Mouse (Mus musculus) C2C12 (cell line): ENCODE data around the gene Sell. TPM values are rescaled to one million over a fixed set of nuclear protein-coding genes. Genes with fewer than 3 reads are reported as not detected.

Experiments used
- H3K27me3 ChIP-seq: one replicate; pipeline ENCODE4 v1.6.1; 2011; ENCODE audit not compliant: control insufficient read depth, insufficient read depth, insufficient read length
- H3K36me3 ChIP-seq: one replicate; pipeline ENCODE4 v1.6.1; 2011; ENCODE audit not compliant: control insufficient read depth, insufficient read depth
- H3K4me3 ChIP-seq: one replicate; pipeline ENCODE4 v1.5.1; 2011; ENCODE audit warnings: mild to moderate bottlenecking, control low read depth; ENCODE audit not compliant: poor library complexity, insufficient read depth, severe bottlenecking
- H3K79me2 ChIP-seq: one replicate; pipeline ENCODE4 v1.6.1; 2011; ENCODE audit not compliant: control insufficient read depth, insufficient read depth
- H3K79me3 ChIP-seq: one replicate; pipeline ENCODE4 v1.6.1; 2011; ENCODE audit warnings: low read depth, control low read depth
- H3ac ChIP-seq: one replicate; pipeline ENCODE3; 2011; ENCODE audit warnings: low read depth; ENCODE audit not compliant: control insufficient read depth, insufficient read length
- CEBPB ChIP-seq: IDR thresholded peaks from one replicate; pipeline ENCODE4 v1.6.1; 2011; ENCODE audit warnings: low read depth, mild to moderate bottlenecking, control low read depth, moderate library complexity
- CTCF ChIP-seq: IDR thresholded peaks from one replicate; pipeline ENCODE4 v1.5.1; 2011; ENCODE audit not compliant: control insufficient read depth, insufficient read depth, insufficient read length
- FOSL1 ChIP-seq: IDR thresholded peaks from one replicate; pipeline ENCODE4 v1.8.0; 2011; ENCODE audit warnings: mild to moderate bottlenecking, low read length; ENCODE audit not compliant: poor library complexity, insufficient read depth, severe bottlenecking
- MAX ChIP-seq: IDR thresholded peaks from one replicate; pipeline ENCODE4 v1.6.1; 2011; ENCODE audit warnings: mild to moderate bottlenecking, control low read depth
- MYOD1 ChIP-seq: IDR thresholded peaks from one replicate; pipeline ENCODE4 v1.6.1; 2011; ENCODE audit warnings: low read depth; ENCODE audit not compliant: control insufficient read depth, insufficient read length
- MYOG ChIP-seq: IDR thresholded peaks from one replicate; pipeline ENCODE4 v1.6.1; 2011; ENCODE audit not compliant: control insufficient read depth, insufficient read length; ENCODE audit errors: extremely low read depth
- USF1 ChIP-seq: IDR thresholded peaks from one replicate; pipeline ENCODE4 v1.6.1; 2011; ENCODE audit warnings: low read depth, mild to moderate bottlenecking, control low read depth, moderate library complexity
- polyA plus RNA-seq: library from polyadenylated mRNA; unstranded; fragments of >200 nt; fragmentation: generic; extraction: Trizol; gene quantifications from one replicate; pipeline ENCODE4 v1.2.1, GENCODE M21; 2012; ENCODE audit warnings: missing spikeins

The Sell gene
- polyA plus RNA-seq, 1 experiment: 0.02 TPM

GRCm38 (mm10) chr1:164025685-164026084 is 36.1 kb upstream of the Sell start:
- Histone ChIP-seq H3K79me2 (no peaks in the 10 kb centered on the region), H3K4me3 (no peak overlapping the region), H3K79me3 (no peaks in the 10 kb centered on the region), H3K36me3 (no peaks in the 10 kb centered on the region), H3ac (no peak overlapping the region), H3K27me3 (no peaks in the 10 kb centered on the region)
- TF ChIP-seq MYOD1 (no peak), CEBPB (no peak), USF1 (no peak)

GRCm38 (mm10) chr1:164027416-164027815 is 34.4 kb upstream of the Sell start:
- Histone ChIP-seq H3K4me3 (no peak overlapping the region), H3K79me3 (no peaks in the 10 kb centered on the region), H3K27me3 (peaks cover 3% of the 10 kb centered on the region), H3K36me3 (no peaks in the 10 kb centered on the region), H3ac (no peak overlapping the region), H3K79me2 (no peaks in the 10 kb centered on the region)
- TF ChIP-seq CTCF (no peak), FOSL1 (no peak), USF1 (no peak), MYOD1 (no peak), CEBPB (no peak), MAX (no peak), MYOG (no peak)

- Histone ChIP-seq H3K79me2 (no peaks in the 10 kb centered on the region), H3K27me3 (no peaks in the 10 kb centered on the region), H3K4me3 (no peak overlapping the region), H3ac (no peak overlapping the region), H3K36me3 (no peaks in the 10 kb centered on the region), H3K79me3 (no peaks in the 10 kb centered on the region)
- TF ChIP-seq MYOD1 (no peak), MAX (no peak), MYOG (no peak), FOSL1 (no peak), USF1 (no peak), CEBPB (no peak), CTCF (no peak)
Observed at GRCm38 (mm10) chr1:164040385-164041135, 21.2 kb upstream of the Sell start.

- Histone ChIP-seq H3K27me3 (no peaks in the 10 kb centered on the region), H3K79me2 (no peaks in the 10 kb centered on the region), H3ac (no peak overlapping the region), H3K79me3 (no peaks in the 10 kb centered on the region), H3K36me3 (no peaks in the 10 kb centered on the region), H3K4me3 (no peak overlapping the region)
- TF ChIP-seq FOSL1 (no peak), USF1 (no peak), MAX (no peak), MYOD1 (no peak), CTCF (no peak), MYOG (no peak), CEBPB (no peak)
Observed at GRCm38 (mm10) chr1:164043549-164043948, 18.2 kb upstream of the Sell start.

- Histone ChIP-seq H3K27me3 (no peaks in the 10 kb centered on the region), H3K79me3 (no peaks in the 10 kb centered on the region), H3K79me2 (no peaks in the 10 kb centered on the region), H3ac (no peak within 1 kb of the TSS), H3K36me3 (no peaks in the 10 kb centered on the region), H3K4me3 (no peak within 1 kb of the TSS)
- no peak for TF ChIP-seq MYOD1
- no peak for TF ChIP-seq MYOG
- TF ChIP-seq CTCF: no peak
- TF ChIP-seq FOSL1: no peak
- TF ChIP-seq CEBPB: no peak
- TF ChIP-seq USF1: no peak
- TF ChIP-seq MAX: no peak
Observed at GRCm38 (mm10) chr1:164047934-164048333, 13.8 kb upstream of the Sell start, which contains the start of gene Sele. Sele (plus strand) TSS chr1:164048234.
